Mouse (Mus musculus): ENCODE data around the gene Rrp8. TPM values are rescaled to one million over a fixed set of nuclear protein-coding genes. Genes with fewer than 3 reads are reported as not detected.
"Not testable (repeated sequence)": the region's sequence is repeated elsewhere in the genome, so short reads cannot be mapped to it uniquely, and the experiment has no call there.

Gene Rrp8
- polyA plus RNA-seq, 1 experiment from 2014 or later, result 19.3 TPM

GRCm38 (mm10) chr7:105753281-105753680 lies 16.1 kb upstream of the Rrp8 start:
- no peak for DNase-seq (ENCODE audit: low spot score)
- no peak overlapping the region for H3K9ac ChIP-seq (ENCODE audit: low read length)
- H3K36me3 ChIP-seq (ENCODE audit: control insufficient read depth, insufficient read depth, low read length), result peaks cover 71% of the 10 kb centered on the region
- WGBS, result 93% methylated on average over 10 of the region's 10 CpGs
- H3K27me3 ChIP-seq (replicated peaks; ENCODE audit: control insufficient read depth, insufficient read depth, low read length), result no peaks in the 10 kb centered on the region
- H3K4me1 ChIP-seq (ENCODE audit: control insufficient read depth, insufficient read depth, low read length), result peaks cover 5% of the 10 kb centered on the region; the same call in 1 of the 2 replicates
- H3K4me2 ChIP-seq (ENCODE audit: low read length), result no peak overlapping the region
- no peak overlapping the region for H3K27ac ChIP-seq (ENCODE audit: low read depth, low read length)
- no peak for ATAC-seq
- no peaks in the 10 kb centered on the region for H3K9me3 ChIP-seq (replicated peaks; ENCODE audit: control insufficient read depth, low read length)
- no peak overlapping the region for H3K4me3 ChIP-seq (ENCODE audit: low read depth, low read length)

DNA sequence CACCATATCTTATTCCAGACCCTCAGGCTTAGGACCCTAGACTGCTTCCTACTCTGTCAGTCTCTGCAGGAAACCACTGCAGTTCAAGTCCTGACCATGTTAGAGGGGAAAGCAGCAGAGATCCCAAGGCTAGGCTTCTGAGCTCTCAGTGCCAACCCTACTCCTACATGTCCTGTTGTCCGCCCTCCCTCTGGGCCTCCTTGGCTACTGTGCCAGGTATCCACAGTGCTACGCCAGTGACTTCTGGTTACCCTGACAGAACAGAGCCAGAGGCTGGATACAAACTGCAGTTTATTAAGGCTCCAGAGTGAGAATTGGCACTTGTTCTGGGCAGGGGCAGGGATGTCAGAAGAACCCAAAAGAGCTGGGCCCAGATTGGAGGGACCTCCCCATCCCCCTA lies 15.5 kb upstream of the Rrp8 start:
- no peak overlapping the region for H3K9ac ChIP-seq (ENCODE audit: low read length)
- peaks cover 5% of the 10 kb centered on the region; the same call in 1 of the 2 replicates for H3K4me1 ChIP-seq (ENCODE audit: control insufficient read depth, insufficient read depth, low read length)
- ATAC-seq, result peak; percentile 10
- no peak overlapping the region for H3K27ac ChIP-seq (ENCODE audit: low read depth, low read length)
- peaks cover 68% of the 10 kb centered on the region for H3K36me3 ChIP-seq (ENCODE audit: control insufficient read depth, insufficient read depth, low read length)
- no peak overlapping the region for H3K4me2 ChIP-seq (ENCODE audit: low read length)
- H3K4me3 ChIP-seq (ENCODE audit: low read depth, low read length), result no peak overlapping the region
- WGBS, result 92% methylated on average over 2 of the region's 2 CpGs
- no peaks in the 10 kb centered on the region for H3K9me3 ChIP-seq (replicated peaks; ENCODE audit: control insufficient read depth, low read length)
- no peaks in the 10 kb centered on the region for H3K27me3 ChIP-seq (replicated peaks; ENCODE audit: control insufficient read depth, insufficient read depth, low read length)
- DNase-seq (ENCODE audit: low spot score), result no peak

- no peaks in the 10 kb centered on the region for H3K27me3 ChIP-seq (replicated peaks; ENCODE audit: control insufficient read depth, insufficient read depth, low read length)
- H3K4me2 ChIP-seq (ENCODE audit: low read length), result peak within 1 kb of the TSS; percentile 62
- H3K27ac ChIP-seq (ENCODE audit: low read depth, low read length), result no peak within 1 kb of the TSS
- DNase-seq (ENCODE audit: low spot score) (peak; percentile 96), ATAC-seq (peak; percentile 95)
- H3K4me1 ChIP-seq (ENCODE audit: control insufficient read depth, insufficient read depth, low read length), result peaks cover 5% of the 10 kb centered on the region; the same call in 1 of the 2 replicates
- peaks cover 66% of the 10 kb centered on the region for H3K36me3 ChIP-seq (ENCODE audit: control insufficient read depth, insufficient read depth, low read length)
- 19% methylated on average over 20 of the region's 20 CpGs for WGBS
- no peaks in the 10 kb centered on the region for H3K9me3 ChIP-seq (replicated peaks; ENCODE audit: control insufficient read depth, low read length)
- peak within 1 kb of the TSS; percentile 68 for H3K9ac ChIP-seq (ENCODE audit: low read length)
- peak within 1 kb of the TSS; percentile 42 for H3K4me3 ChIP-seq (ENCODE audit: low read depth, low read length)
Observed at GRCm38 (mm10) chr7:105751491-105752433, 14.6 kb upstream of the Rrp8 start, which contains the start of gene Tpp1. Gene Tpp1 (minus strand): TSS chr7:105752235.

GRCm38 (mm10) chr7:105747776-105748175 lies 10.6 kb upstream of the Rrp8 start:
- DNase-seq (ENCODE audit: low spot score) (no peak), ATAC-seq (no peak)
- H3K27me3 ChIP-seq (replicated peaks; ENCODE audit: control insufficient read depth, insufficient read depth, low read length), result no peaks in the 10 kb centered on the region
- H3K36me3 ChIP-seq (ENCODE audit: control insufficient read depth, insufficient read depth, low read length), result peaks cover 30% of the 10 kb centered on the region
- H3K9ac ChIP-seq (ENCODE audit: low read length), result no peak overlapping the region
- H3K27ac ChIP-seq (ENCODE audit: low read depth, low read length), result no peak overlapping the region
- WGBS, result 73% methylated on average over 2 of the region's 2 CpGs
- H3K4me3 ChIP-seq (ENCODE audit: low read depth, low read length), result no peak overlapping the region
- H3K9me3 ChIP-seq (replicated peaks; ENCODE audit: control insufficient read depth, low read length), result no peaks in the 10 kb centered on the region
- H3K4me1 ChIP-seq (ENCODE audit: control insufficient read depth, insufficient read depth, low read length), result peaks cover 5% of the 10 kb centered on the region; the same call in 1 of the 2 replicates
- no peak overlapping the region for H3K4me2 ChIP-seq (ENCODE audit: low read length)

- H3K4me3 ChIP-seq (ENCODE audit: low read depth, low read length), result peak within 1 kb of the TSS; percentile 98
- H3K9me3 ChIP-seq (replicated peaks; ENCODE audit: control insufficient read depth, low read length), result no peaks in the 10 kb centered on the region
- 0% methylated on average over 49 of the region's 67 CpGs for whole genome bisulfite sequencing
- DNase-seq (ENCODE audit: low spot score) (peak; percentile 93), ATAC-seq (peak; percentile 99)
- peaks cover 49% of the 10 kb centered on the region for H3K36me3 ChIP-seq (ENCODE audit: control insufficient read depth, insufficient read depth, low read length)
- H3K4me2 ChIP-seq (ENCODE audit: low read length), result peak within 1 kb of the TSS; percentile 86
- H3K4me1 ChIP-seq (ENCODE audit: control insufficient read depth, insufficient read depth, low read length), result no peaks in the 10 kb centered on the region
- H3K27ac ChIP-seq (ENCODE audit: low read depth, low read length), result peak within 1 kb of the TSS; percentile 71
- H3K27me3 ChIP-seq (replicated peaks; ENCODE audit: control insufficient read depth, insufficient read depth, low read length), result no peaks in the 10 kb centered on the region
- peak within 1 kb of the TSS; percentile 93 for H3K9ac ChIP-seq (ENCODE audit: low read length)
Observed at GRCm38 (mm10) chr7:105743926-105744590, 6.9 kb upstream of the Rrp8 start, which contains the start of gene Taf10. Gene Taf10 (minus strand): TSS chr7:105744361.

DNA sequence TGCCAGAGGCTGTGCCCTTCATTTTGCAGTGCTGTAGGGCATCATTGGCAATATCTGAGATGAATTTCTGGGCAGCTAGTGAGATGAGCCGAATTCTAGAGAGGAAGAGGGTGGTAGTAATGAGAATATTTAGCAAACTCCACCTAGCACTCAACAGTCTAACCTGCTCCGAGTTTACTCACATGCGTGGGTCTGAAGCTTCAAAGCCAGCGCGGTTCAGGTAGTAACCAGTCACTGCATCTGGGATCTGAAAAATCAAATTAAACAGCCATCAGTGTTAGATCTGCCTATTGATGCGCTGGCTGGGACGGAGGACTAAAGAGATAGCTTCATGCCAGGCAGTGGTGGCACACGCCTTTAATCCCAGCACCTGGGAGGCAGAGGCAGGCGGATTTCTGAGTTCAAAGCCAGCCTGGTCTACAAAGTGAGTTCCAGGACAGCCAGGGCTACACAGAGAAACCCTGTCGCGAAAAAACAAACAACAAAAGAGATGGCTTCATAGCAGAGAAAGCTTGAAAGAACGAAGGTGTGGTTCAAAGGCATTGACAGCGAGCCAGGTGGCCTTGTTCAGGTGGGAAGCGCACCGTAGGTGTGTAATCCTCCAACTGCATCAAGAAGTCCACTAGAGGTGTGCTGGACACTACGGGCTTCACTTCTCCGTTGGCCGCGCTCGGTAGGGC lies 6.2 kb upstream of the Rrp8 start:
- H3K36me3 ChIP-seq (ENCODE audit: control insufficient read depth, insufficient read depth, low read length), result peaks cover 43% of the 10 kb centered on the region
- WGBS, result 31% methylated on average over 20 of the region's 20 CpGs
- H3K9me3 ChIP-seq (replicated peaks; ENCODE audit: control insufficient read depth, low read length); H3K4me1 ChIP-seq (ENCODE audit: control insufficient read depth, insufficient read depth, low read length); DNase-seq (ENCODE audit: low spot score); H3K27ac ChIP-seq (ENCODE audit: low read depth, low read length); ATAC-seq; H3K27me3 ChIP-seq (replicated peaks; ENCODE audit: control insufficient read depth, insufficient read depth, low read length): not testable (repeated sequence)
- H3K4me2 ChIP-seq (ENCODE audit: low read length), result peak overlapping the region; percentile 86
- peak overlapping the region; percentile 93 for H3K9ac ChIP-seq (ENCODE audit: low read length)
- H3K4me3 ChIP-seq (ENCODE audit: low read depth, low read length), result peak overlapping the region; percentile 98

GRCm38 (mm10) chr7:105742539-105743215 lies 5.5 kb upstream of the Rrp8 start:
- not testable (repeated sequence) for H3K4me3 ChIP-seq (ENCODE audit: low read depth, low read length); ATAC-seq; H3K4me2 ChIP-seq (ENCODE audit: low read length)

DNA sequence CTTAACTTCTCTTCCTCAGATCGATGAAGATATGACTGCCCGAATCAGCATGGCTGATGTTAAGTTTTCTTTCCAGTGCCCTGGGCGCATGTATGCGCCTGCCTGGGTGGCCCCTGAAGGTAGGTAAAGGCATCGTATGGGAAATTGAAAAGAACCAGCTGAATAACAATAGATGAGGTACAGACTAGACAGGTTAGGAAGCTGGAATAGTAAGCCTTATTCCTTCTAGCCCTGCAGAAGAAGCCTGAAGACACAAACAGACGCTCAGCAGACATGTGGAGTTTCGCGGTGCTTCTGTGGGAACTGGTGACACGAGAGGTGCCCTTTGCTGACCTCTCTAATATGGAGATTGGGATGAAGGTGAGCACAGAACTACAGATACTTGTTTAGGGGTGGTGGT lies 4.8 kb upstream of the Rrp8 start:
- Histone ChIP-seq H3K4me2 (ENCODE audit: low read length) (no peak overlapping the region), H3K9ac (ENCODE audit: low read length) (no peak overlapping the region), H3K27me3 (replicated peaks; ENCODE audit: control insufficient read depth, insufficient read depth, low read length) (no peaks in the 10 kb centered on the region), H3K36me3 (ENCODE audit: control insufficient read depth, insufficient read depth, low read length) (peaks cover 35% of the 10 kb centered on the region), H3K27ac (ENCODE audit: low read depth, low read length) (no peak overlapping the region), H3K9me3 (replicated peaks; ENCODE audit: control insufficient read depth, low read length) (no peaks in the 10 kb centered on the region), H3K4me1 (ENCODE audit: control insufficient read depth, insufficient read depth, low read length) (peaks cover 3% of the 10 kb centered on the region; the same call in 1 of the 2 replicates), H3K4me3 (ENCODE audit: low read depth, low read length) (no peak overlapping the region)
- WGBS, result 92% methylated on average over 9 of the region's 9 CpGs
- ATAC-seq (no peak), DNase-seq (ENCODE audit: low spot score) (no peak)

More at GRCm38 (mm10) chr7:105742539-105743215, 5.5 kb upstream of the Rrp8 start:
- DNase-seq (ENCODE audit: low spot score); H3K9me3 ChIP-seq (replicated peaks; ENCODE audit: control insufficient read depth, low read length); H3K4me1 ChIP-seq (ENCODE audit: control insufficient read depth, insufficient read depth, low read length); H3K27ac ChIP-seq (ENCODE audit: low read depth, low read length); H3K9ac ChIP-seq (ENCODE audit: low read length); H3K27me3 ChIP-seq (replicated peaks; ENCODE audit: control insufficient read depth, insufficient read depth, low read length): not testable (repeated sequence)
- peaks cover 39% of the 10 kb centered on the region for H3K36me3 ChIP-seq (ENCODE audit: control insufficient read depth, insufficient read depth, low read length)
- WGBS, result 76% methylated on average over 7 of the region's 7 CpGs

Measured in forebrain, embryonic 14.5 days (tissue).